Mouse (Mus musculus) lung, postnatal 25 days (tissue): ENCODE measurements around the gene Gm128.
"Not testable (repeated sequence)": the region's sequence is repeated elsewhere in the genome, so short reads cannot be mapped to it uniquely, and the experiment has no call there.

Experiments used
- DNase-seq: peaks from one replicate; pipeline ENCODE4 v3.0.0; 2022; ENCODE audit warnings: low spot score

Gene Gm128

DNA sequence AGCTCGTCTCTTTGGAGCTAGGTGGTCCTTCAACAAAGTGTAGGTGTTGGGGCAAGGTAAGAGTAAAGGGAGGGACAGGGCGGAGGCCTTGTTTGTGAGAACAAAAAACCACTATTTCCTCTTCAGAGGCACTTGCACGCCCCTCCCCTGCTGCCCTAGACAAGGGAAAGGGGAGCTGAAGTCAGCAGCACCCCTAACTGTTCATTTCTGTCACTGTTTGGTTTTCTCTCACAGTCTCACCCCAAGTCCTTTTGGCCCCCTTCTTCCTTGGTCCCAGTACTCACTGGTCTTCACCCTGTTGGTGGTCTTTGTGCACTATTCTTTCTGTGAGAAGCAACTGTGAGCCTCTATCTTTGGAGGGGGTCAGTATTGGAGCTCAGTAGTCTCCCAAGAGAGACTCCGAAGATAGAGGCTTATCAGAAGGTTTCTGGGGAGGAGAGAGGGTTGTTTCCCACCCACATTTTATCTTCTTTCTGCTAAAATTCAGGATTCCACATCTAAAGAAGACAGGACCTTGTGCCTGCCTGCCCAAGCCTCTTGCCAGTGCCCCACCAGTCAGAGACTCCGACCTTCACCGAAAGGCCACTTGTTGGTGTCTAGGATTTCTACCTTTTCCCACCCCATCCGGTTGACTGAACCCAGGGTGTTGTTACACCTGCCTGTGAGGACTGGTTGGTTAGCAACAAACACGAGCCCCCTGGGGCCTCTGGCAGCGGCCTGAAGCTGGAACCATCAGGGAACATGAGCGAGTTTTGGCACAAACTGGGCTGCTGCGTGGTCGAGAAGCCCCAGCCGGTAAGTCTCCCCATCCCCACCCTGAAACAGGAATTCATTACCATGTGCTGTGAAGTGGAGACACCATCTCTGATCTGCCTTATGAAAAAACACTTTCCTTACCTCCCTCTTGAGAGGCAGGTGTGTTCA is 9.8 kb downstream of the Gm128 start, which contains the start of gene Mllt11:
Mllt11 (minus strand) TSS at position 874 of the 924 bp plus-strand sequence.
- DNase-seq, result peak; percentile 65

DNA sequence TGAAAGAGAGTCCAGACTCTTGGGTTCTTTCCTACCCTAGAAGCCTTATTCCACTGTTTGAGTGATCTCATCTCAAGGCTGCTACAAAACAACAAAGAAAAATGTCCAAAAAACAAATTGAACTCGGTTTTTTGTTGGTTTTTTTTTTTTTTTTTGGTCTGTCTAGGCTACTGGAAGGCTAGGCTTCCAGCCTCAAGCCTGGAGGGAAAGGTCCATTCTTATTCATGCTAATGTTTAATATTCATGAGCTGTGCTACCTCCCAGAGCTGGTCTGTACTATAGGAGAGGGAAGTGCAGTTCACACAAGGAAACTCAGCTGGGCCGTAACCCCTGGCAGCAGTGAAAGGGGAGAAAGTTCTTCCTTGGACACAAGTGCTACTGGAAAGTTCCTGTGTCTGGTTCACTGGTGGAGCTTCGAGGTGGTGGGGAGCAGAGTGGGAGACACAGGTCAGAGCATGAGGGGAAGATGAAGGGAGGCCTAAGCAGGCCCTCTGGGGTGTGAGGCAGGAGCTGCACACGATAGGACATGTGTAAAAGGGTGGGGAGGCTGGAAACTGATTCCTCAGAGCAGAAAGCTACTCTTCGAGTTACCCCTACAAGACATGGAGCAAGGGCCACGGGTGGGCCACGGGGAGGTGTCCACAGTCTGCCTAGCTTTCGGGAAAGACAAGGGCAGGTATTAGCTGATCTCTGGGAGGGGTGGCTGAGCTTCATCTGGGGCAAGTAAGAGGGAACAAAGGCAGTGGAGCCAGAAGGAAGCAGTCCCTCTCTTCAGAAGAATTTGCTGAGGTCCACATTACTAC is 10.7 kb downstream of the Gm128 start:
- peak; percentile 44 for DNase-seq

DNA sequence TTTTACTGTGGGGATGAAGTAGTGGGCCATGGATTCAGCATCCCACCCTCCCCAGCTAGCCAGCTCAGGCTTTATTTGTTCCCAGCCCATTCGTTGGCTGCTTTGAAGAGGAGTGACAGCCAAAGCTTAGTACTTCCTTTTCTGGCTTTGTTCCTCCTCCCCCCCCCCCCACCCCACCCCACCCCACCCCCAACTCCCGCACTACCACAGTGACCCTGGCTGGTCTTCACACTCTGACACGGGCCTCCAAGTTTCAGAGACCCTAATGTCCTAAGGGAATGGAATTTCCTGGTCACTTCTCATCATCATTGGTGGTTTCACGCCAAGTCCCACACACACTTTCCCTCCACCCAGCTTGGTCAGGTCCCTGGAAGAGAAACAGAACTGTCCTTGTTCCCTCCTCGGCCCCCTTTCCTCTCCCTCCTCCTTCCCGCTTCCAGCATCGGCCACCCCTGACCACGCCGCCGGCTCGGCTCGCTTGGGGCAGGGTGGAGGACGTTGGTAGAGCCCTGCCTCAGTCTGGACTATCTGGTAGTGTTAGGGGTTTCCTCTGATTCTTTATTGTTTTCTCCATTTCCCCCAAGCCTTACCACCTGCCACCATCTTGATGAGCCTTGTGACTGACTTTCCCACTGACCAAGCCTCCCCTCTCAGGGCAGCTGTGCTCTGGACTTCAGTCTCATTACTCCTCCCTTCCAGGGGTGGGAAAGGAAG is 11.5 kb downstream of the Gm128 start:
- peak; percentile 63 for DNase-seq

DNA sequence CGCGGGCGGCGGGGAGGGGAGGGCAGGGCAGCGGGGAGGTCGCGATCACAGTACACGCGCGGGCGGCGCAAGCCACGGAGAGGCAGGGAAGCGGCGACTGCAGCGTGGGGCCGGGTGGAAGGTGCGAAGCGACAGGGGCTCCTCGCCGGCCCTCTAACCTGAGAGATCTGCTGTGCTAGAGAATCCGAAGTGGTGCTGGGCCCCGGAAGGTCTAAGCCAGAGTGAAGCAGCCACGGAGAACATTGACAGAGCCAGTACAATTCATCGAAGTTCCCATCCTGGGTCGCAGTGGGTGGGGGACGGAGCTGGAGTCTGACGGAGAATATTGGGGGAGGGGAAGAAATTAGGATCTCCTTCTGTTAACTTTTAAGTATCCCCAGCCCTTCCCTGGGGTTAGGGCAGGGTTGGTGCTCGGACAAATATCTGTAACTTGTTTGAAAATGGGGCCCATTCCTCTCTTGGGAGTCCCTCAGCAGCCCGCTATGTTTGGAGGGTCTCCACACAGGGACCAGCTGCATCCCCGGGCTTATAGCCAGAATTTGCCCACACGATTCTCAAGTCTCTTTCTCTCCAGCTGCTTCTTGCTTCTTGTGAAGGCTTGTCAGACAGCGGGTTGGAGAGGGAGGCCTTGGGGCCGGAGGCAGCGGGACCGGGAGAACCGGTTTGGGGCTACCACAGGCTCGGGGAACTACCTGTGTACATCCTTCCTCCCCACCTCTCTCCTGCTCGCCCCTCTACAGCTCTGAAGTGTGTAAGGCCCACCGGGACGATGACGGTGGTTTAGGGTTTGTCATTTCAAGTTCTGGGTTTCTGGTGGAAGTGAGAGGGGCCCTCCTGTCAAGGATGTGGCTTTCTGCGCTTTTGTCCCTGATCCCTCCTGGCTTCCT is 12.3 kb downstream of the Gm128 start:
- peak; percentile 70 for DNase-seq

DNA sequence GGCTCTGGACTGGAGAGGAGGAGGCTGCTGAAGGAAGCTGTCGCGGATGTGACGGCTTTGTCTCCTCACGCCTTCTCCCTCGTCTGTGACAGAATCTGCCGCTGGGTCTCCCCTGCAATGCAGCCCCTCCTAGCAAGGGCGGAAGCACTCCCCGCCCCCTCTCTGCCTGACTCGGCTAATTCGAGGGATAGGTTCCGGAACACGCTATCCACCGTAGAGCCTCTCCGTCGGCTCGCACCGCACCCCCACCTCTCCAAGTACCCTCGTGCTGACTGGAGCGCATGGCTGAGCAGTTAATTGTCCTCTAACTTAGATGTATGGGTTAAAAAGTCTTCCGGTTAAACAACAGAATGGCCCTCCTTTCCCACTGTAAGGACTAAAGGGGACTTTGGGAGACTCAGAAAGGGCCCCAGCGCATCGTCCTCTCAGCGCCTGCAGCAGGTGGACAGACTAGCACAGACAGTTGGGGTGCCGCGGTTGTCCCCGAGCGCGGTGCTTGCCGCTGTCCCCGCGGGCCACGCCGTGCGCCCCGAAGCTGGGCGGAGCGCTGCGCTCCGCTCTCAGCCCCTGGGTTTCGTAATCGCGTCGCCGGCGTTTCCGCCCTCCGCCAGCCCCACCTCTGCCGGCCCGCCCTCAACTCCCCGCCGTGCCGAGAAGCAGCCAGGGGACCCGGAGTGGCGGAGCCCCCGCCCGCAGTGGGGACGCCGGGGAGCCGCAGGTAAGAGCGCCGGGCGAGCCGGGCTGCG is 13.1 kb downstream of the Gm128 start, which contains the start of gene Cdc42se1:
Cdc42se1 (plus strand) TSS at position 585 of the 746 bp plus-strand sequence.
- DNase-seq, result peak; percentile 92

DNA sequence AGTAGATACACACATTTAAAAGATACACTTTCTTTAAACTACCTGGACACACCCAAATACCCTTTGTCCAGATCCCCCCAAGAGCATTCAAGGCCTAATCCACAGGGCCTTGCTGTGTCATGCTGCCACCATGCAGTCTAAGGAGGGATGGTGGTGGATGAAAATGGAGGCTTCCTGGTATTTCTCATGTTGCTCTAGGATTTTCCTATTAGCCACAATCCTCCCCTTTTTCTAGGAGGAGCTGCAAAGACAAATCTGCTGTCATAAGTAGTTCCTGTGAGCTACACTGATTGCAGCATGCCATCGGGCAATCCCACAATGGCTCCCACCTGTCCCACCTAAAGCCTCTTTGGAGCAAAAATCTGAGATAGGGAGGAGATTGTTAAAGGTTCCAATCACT is 14.2 kb downstream of the Gm128 start:
- no peak for DNase-seq

DNA sequence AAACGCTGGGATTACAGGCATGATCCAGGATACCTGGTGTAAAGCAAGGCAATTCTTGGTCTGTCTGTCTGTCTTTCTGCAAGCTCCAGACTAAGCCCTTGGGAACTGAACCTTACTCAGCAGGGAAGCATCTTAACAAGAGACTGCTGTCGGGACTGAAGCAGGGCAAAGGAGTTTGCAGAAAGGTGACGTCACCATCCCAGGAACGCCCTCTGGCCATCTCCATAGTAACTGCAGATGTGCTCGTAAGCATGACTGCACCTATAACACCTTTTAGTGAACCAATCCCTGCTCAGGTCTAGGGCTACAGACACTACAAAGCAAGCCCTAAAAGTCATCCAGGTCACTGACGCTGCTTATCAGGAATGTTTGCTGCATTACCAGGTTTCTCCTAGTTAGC is 17.1 kb downstream of the Gm128 start:
- no peak for DNase-seq

DNA sequence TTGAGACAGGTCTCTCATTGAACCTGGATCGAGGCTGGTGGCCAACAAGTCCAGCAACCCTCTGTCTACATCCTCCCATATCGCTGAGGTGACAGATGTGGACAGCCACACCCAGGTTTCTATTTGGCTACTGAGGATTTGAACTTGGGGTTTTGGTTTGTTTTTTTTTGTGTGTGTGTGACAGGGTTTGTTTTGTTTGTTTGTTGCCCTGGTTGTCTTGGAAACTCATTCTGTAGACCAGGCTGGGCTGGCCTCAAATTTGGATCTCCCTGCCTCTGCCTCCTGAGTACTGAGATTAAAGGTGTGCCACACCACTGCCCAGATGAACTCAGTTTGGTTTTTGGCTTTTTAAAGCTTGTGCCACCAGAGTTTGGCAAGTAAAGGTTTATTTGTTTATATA is 18.4 kb downstream of the Gm128 start:
- no peak for DNase-seq

DNA sequence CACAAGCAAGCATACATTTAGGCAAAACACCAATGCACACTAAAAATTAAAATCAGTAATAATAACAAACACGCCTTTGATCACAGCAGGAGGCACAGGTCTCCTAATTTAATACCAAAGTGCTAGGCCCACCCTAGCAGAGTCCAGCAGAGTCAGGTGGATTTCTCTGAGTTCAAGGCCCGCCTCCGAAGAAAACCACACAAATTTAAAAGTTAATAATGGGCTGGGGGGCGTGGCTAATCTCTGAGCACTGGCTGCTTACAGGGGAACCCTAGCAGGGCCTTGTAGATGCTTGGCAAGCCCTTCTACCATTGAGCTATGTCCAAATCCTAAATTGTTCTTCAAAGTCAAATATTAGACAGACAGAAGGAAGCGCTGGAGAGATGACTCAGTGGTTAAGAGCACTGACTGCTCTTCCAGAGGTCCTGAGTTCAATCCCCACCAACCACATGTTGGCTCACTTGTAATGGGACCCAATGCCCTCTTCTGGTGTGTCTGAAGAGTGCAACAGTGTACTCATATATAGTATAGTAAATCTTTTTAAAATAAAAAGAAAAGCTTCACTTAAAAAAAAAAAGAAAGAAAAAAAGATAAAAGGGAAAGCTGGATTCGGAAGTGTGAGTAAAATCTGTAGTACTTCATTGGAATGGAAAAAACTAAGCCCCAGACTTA is 22.8 kb downstream of the Gm128 start:
- DNase-seq, result no peak

DNA sequence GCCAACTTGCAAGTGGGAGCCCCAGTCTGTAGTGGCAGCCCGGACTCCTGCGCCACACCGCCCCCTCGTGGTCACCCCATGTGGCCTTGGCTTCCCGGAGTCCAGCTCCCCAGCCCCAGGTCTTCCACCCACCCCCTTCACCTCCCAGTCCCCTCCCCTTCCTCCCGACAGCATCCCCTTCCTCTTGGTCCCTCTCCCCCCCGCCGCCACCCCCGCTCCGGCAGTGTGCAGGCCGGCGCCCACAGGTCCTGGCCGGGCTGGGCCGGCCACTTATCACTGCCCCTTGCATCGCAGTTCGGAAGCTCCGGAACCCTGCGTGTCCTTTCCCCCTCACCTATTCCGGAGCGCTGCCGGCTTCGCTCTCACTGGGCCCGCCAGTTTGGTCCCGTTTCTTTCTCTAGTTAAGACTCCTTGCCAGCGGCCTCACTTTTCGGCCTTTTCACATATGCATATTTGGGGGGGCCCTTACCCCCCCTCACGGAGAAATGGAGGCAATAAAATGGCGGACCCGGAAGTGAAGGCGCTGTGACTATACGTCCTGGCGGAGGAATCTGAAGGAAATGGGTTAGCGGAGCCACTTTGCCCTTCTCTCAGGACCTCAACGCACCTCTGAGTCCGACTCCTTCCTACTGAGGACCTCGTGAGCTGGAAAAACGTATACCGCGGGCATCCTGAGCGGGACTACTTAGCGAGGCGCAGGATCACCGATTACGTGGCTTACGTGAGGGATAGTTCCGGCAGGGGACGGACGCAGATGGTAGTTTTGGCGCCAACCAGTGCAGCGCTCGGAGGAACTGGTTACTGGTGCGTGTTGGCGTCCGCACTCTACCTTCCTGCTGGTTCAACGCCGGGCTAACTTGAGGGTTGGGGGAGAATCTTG is 23.9 kb downstream of the Gm128 start, which contains the start of gene Gabpb2:
Gabpb2 (minus strand) TSS at position 662 of the 880 bp plus-strand sequence.
- DNase-seq, result peak; percentile 96

DNA sequence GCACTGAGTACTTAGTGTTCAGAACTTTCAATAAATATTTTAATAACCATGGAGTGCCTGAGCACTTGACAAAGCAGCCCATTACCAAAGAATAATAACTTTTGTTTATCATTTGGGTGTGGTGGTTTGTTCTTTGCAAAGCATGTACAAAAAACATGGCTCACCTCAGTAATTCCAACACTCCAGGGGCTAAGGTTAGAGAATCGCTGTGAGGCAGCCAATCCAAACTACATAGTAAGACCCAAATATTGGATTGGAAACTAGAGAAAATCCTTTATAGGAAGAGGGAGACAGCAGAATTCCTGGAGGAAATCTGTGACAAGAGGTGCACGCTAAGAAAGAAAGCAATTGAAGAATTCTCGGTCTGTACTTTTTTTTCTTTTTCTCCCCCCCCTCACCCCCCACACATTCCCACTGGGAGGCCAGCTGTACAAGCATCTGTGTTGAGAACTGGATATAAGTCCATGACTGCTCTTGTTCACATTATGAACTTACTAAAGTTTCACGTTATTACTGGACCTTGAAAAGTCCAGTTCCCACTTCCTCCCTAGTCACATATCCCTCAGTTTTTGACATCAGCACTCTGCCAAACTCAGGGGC is 24.6 kb downstream of the Gm128 start:
- no peak for DNase-seq

DNA sequence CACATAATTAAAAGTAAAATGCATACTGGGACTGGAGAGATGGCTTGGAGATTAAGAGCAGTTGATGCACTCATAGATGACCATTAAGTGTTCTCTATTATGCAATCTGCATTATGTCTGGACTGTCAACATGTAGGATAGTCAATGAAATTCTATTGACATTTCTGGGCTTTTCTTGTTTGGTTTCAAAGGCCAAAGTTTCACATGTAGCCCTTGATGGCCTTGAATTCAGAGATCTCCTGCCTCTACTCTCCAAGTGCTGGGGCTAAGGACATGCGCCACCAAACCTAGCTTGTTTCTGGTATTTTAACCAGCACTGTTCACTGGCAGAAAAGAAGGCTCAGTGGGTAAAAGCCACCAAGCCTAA is 27.8 kb downstream of the Gm128 start:
- no peak for DNase-seq

DNA sequence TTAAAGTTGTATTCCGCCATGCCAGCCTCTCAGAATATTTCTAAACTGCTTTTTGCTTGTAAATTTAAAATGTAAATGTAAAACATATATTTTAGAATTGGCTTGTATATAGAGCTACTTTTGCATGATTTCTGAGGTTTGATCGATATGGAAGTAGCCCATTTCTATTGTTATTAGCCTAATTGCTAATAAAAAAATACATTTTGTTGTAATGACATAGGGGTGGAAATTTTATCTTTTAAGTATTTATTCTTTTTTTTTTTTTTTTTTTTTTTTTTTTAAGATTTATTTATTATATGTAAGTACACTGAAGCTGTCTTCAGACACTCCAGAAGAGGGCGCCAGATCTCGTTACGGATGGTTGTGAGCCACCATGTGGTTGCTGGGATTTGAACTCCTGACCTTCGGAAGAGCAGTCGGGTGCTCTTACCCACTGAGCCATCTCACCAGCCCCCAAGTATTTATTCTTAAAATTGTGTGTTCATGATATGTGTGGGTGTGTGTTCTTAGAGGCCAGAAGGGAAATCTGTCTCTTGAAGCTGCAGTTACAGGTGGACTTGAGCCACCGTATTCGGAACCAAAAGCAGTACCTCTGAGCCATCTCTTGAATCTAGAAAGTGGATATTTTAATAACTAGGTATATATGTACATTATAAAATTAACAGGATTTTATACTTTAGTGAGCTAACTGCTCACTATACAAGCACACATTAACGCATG is 28.3 kb downstream of the Gm128 start:
- DNase-seq, result not testable (repeated sequence)

DNA sequence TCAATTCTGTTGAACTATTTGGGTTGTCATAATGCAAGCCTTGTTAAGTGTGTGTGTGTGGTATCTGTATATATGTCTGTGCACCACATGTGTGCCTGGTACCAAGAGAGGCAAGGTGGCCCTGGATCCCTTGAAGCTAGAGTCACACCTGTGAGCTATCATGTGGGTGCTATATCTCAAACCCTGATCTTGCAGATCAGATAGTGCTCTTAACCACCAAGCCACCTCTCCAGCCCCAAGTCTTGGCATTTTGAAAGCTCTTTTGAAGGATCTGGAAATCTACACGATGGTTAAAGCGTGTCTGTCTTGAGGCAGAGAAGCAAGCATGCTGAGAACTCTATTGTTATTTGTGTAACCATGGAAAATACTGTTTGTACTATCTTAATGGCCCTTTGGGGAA is 30.8 kb downstream of the Gm128 start:
- DNase-seq, result no peak

DNA sequence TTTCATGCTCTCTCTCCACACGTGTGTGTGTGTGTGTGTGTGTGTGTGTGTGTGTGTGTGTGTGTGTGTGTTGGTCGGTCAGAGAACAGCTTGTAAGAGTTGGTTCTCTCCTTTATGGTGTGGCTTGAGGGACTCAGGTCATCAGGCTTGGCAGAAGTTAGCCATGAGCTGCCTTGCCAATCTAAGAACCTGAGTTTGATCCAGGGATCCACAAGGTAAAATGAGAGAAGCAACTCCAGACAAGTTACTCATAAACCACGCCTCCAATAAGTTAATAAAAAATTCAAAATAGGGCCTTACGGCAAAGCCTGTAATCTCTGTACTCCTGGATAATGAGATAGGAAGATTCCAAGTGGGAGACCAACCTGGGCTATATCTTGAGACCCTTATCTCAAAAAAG is 33.1 kb downstream of the Gm128 start:
- no peak for DNase-seq

DNA sequence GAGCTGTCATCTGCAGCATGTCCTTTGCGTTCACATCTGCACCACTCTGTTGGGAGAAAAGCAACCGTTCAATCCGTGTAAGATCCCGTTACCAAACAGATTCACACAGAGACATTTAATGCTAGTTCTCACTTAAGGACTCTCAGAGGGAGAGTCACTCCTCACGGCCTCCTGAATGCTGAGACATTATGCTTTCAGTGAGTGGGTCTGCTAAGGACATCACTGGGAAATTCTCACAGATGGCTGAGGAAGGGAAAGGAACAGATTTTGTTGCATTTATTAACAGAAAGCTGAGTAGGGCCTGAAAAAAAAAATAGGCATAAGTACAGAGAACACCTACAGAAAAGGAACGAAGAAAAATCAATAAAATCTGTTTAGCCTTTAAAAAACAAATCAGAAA is 37.5 kb downstream of the Gm128 start:
- DNase-seq, result no peak

DNA sequence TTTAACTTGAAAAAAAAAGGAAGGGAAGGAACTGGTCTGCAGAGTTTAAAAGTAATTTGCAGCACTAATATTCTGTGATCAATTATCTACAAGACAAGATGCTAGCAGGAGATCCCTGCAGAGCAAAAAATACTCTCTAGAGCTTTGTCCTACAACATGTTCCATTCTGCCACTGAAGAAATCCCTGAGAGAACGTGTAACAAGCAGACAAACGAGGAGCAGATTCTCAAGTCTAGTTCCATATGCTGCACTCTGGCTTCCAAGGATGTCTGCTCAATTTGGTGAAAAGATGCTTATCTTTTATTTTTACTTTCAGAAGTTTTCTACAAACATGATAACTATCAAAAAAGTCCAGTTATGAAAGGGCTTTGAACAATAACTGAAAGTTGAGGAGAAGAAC is 40.8 kb downstream of the Gm128 start:
- no peak for DNase-seq

DNA sequence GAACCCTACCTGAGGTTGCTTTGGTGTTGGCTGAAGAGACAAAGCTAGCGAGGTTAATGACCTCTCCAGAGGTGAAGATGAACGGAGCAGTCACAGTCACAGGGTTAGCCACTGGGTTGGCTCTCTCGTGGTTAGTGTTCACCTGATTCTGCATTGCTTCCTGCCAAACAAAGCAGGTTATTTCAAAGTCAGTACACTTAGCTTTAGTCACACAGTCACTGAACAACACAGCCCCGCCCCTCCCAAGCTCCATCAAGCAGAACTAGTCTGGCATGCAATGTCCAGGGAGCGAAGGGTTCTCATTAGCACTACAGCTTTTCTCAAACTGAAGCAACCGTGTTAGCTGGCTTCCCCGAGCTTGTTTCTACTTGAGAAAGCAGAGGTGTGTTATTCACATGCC is 41.3 kb downstream of the Gm128 start:
- no peak for DNase-seq
